In the genomic region with DNA sequence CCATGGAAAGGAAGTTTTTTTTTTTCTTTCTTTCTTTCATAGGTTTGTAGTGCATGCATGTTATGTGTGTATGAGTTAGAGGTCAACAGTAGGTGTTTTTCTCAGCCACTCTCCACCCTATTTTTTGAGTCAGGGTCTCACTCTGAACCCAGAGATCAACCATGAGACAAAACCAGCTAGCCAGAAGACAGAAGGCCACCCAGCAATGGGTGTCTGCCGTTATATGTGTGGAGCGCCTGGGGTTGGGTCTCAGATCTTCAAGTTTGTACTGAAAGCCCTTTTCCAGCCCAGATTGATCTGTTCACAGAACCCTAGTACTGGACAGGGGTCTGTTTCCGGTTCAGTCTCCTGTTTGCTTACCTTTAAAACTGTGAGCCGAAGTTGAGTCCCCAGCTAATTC, we compare ENCODE assay signal across 11 mouse cellular contexts.
DNase-seq lines count a peak whose midpoint lies in the region; ATAC-seq and TF ChIP-seq lines count a peak whose summit lies in the region.
"Had no signal": no experiment of that assay in that cellular context is flagged by ENCODE, and none has a peak within 500 bp of the region (broad histone marks: within the 10 kb centered on the region; RNA-seq: fewer than 3 reads in every experiment).

No protein-coding gene starts in this region.

- WGBS in heart, embryonic 14.5 days = 78% methylated on average over 4 of the region's 4 CpGs
- WGBS in midbrain, embryonic 10.5 days = 86% methylated on average over 4 of the region's 4 CpGs
- 65% methylated on average over 4 of the region's 4 CpGs for WGBS in midbrain, postnatal 0 days
- WGBS in hindbrain, embryonic 11.5 days = 77% methylated on average over 4 of the region's 4 CpGs
- WGBS in olfactory bulb, adult 2 months = 72% methylated on average over 4 of the region's 4 CpGs

- no peak for ATAC-seq in heart, embryonic 14.5 days (ENCODE audit: insufficient number of reproducible peaks, insufficient read depth, low FRiP score, low read depth)
- ATAC-seq in midbrain, postnatal 0 days (ENCODE audit: low FRiP score) = no peak
- ATAC-seq in hindbrain, embryonic 11.5 days (ENCODE audit: low FRiP score) = peak; percentile 2; the same call in 1 of the 2 replicates

- H3K27me3 ChIP-seq in heart, embryonic 14.5 days (ENCODE audit: control insufficient read depth, insufficient read depth, low read length) = no peaks in the 10 kb centered on the region
- no peaks in the 10 kb centered on the region for H3K27me3 ChIP-seq in midbrain, embryonic 10.5 days (ENCODE audit: low read depth, poor library complexity, severe bottlenecking)
- no peaks in the 10 kb centered on the region for H3K27me3 ChIP-seq in midbrain, postnatal 0 days (ENCODE audit: insufficient read depth, low read length)
- H3K27me3 ChIP-seq in hindbrain, embryonic 11.5 days (ENCODE audit: control insufficient read depth, insufficient read depth, low read length) = no peaks in the 10 kb centered on the region
- H3K27me3 ChIP-seq: embryonic facial prominence, embryonic 12.5 days had no signal

- TF ChIP-seq POLR2A in olfactory bulb, adult 2 months (IDR thresholded peaks at IDR 0.05; ENCODE audit: insufficient read depth, low read depth, low read length) = no peak

- H3K9ac ChIP-seq in heart, embryonic 14.5 days (ENCODE audit: low read length) = peak overlapping the region; percentile 44
- H3K9ac ChIP-seq in midbrain, postnatal 0 days (replicated peaks; ENCODE audit: low read length, poor library complexity, severe bottlenecking) = no peak overlapping the region
- no peak overlapping the region for H3K9ac ChIP-seq in hindbrain, embryonic 11.5 days (ENCODE audit: low read depth, low read length)
- H3K9ac ChIP-seq: embryonic facial prominence, embryonic 12.5 days; limb, embryonic 12.5 days had no signal

- H3K27ac ChIP-seq in heart, embryonic 14.5 days (replicated peaks in 1 of 2; ENCODE audit: control insufficient read depth in 1 of 2, insufficient read depth in 1 of 2, low read depth in 2 of 2, low read length in 2 of 2) = peak overlapping the region; percentile 76 to 77
- H3K27ac ChIP-seq in midbrain, embryonic 10.5 days (replicated peaks) = peak overlapping the region; percentile 69
- no peak overlapping the region for H3K27ac ChIP-seq in midbrain, postnatal 0 days (ENCODE audit: low read depth, low read length)
- H3K27ac ChIP-seq in hindbrain, embryonic 11.5 days (ENCODE audit: low read depth, low read length) = peak overlapping the region; percentile 20; the same call in 1 of the 2 replicates
- peak overlapping the region; percentile 12; the same call in 1 of the 2 replicates for H3K27ac ChIP-seq in olfactory bulb, adult 2 months (ENCODE audit: insufficient read depth, low read depth, low read length)
- H3K27ac ChIP-seq: embryonic facial prominence, embryonic 12.5 days; limb, embryonic 12.5 days had no signal

- H3K4me2 ChIP-seq in heart, embryonic 14.5 days (ENCODE audit: low read length) = peak overlapping the region; percentile 26
- no peak overlapping the region for H3K4me2 ChIP-seq in midbrain, postnatal 0 days (ENCODE audit: low read depth, low read length, poor library complexity, severe bottlenecking)
- no peak overlapping the region for H3K4me2 ChIP-seq in hindbrain, embryonic 11.5 days (replicated peaks; ENCODE audit: low read depth, low read length)
- H3K4me2 ChIP-seq: embryonic facial prominence, embryonic 12.5 days; limb, embryonic 12.5 days had no signal

- H3K36me3 ChIP-seq in heart, embryonic 14.5 days (ENCODE audit: control insufficient read depth, insufficient read depth, low read length) = no peaks in the 10 kb centered on the region
- H3K36me3 ChIP-seq in midbrain, embryonic 10.5 days = no peaks in the 10 kb centered on the region
- no peaks in the 10 kb centered on the region for H3K36me3 ChIP-seq in midbrain, postnatal 0 days (ENCODE audit: insufficient read depth, low read length)
- H3K36me3 ChIP-seq in hindbrain, embryonic 11.5 days (ENCODE audit: control insufficient read depth, insufficient read depth, low read length) = no peaks in the 10 kb centered on the region
- H3K36me3 ChIP-seq: embryonic facial prominence, embryonic 12.5 days; limb, embryonic 12.5 days had no signal

- no peak overlapping the region for H3K4me3 ChIP-seq in heart, embryonic 14.5 days (ENCODE audit: control insufficient read depth in 1 of 2, insufficient read depth in 1 of 2, low read depth in 1 of 2, low read length in 2 of 2)
- no peak overlapping the region for H3K4me3 ChIP-seq in midbrain, embryonic 10.5 days
- H3K4me3 ChIP-seq in midbrain, postnatal 0 days (ENCODE audit: low read depth, low read length) = no peak overlapping the region
- H3K4me3 ChIP-seq in hindbrain, embryonic 11.5 days (ENCODE audit: low read depth, low read length) = no peak overlapping the region
- H3K4me3 ChIP-seq in olfactory bulb, adult 2 months (ENCODE audit: insufficient read depth, low read depth, low read length) = no peak overlapping the region
- H3K4me3 ChIP-seq: embryonic facial prominence, embryonic 12.5 days; limb, embryonic 12.5 days had no signal

- no peak for DNase-seq in heart, postnatal 4 days
- no peak for DNase-seq in midbrain, embryonic 10.5 days (ENCODE audit: low spot score)
- no peak for DNase-seq in midbrain, postnatal 0 days (ENCODE audit: low spot score)
- DNase-seq in hindbrain, embryonic 11.5 days (ENCODE audit: low spot score) = no peak
- DNase-seq in embryo, embryonic 10 days (ENCODE audit: low spot score) = no peak
- DNase-seq in cerebellum, adult 11 months = no peak
- DNase-seq: layer of hippocampus, adult 9-11 months had no signal

- TF ChIP-seq CTCF in midbrain, postnatal 0 days (IDR thresholded peaks at IDR 0.05) = no peak
- TF ChIP-seq CTCF in olfactory bulb, adult 2 months (IDR thresholded peaks at IDR 0.05; ENCODE audit: insufficient read depth, low read depth, low read length) = no peak

- peaks cover 20 to 31% of the 10 kb centered on the region in 2 experiments for H3K4me1 ChIP-seq in heart, embryonic 14.5 days (ENCODE audit: control insufficient read depth in 2 of 2, insufficient read depth in 2 of 2, low read length in 2 of 2)
- peaks cover 31% of the 10 kb centered on the region for H3K4me1 ChIP-seq in midbrain, embryonic 10.5 days
- peaks cover 9% of the 10 kb centered on the region for H3K4me1 ChIP-seq in midbrain, postnatal 0 days (ENCODE audit: insufficient read depth, low read length)
- H3K4me1 ChIP-seq in hindbrain, embryonic 11.5 days (replicated peaks; ENCODE audit: control insufficient read depth, insufficient read depth, low read length) = peaks cover 8% of the 10 kb centered on the region; the same call in 1 of the 2 replicates
- peaks cover 14% of the 10 kb centered on the region for H3K4me1 ChIP-seq in olfactory bulb, adult 2 months (ENCODE audit: control insufficient read depth, insufficient read depth, low read length)

- H3K9me3 ChIP-seq in heart, embryonic 14.5 days (ENCODE audit: control insufficient read depth, low read length) = no peaks in the 10 kb centered on the region
- H3K9me3 ChIP-seq in midbrain, embryonic 10.5 days (replicated peaks) = no peaks in the 10 kb centered on the region
- no peaks in the 10 kb centered on the region for H3K9me3 ChIP-seq in midbrain, postnatal 0 days (ENCODE audit: low read length)
- H3K9me3 ChIP-seq in hindbrain, embryonic 11.5 days (ENCODE audit: control insufficient read depth, low read length) = no peaks in the 10 kb centered on the region
- H3K9me3 ChIP-seq: embryonic facial prominence, embryonic 12.5 days; limb, embryonic 12.5 days had no signal
